30 mouse cellular contexts compared by ENCODE assay signal in genomic region chr9:31087466-31087865, GRCm38 (mm10). TPM values are rescaled to one million over a fixed set of nuclear protein-coding genes. Genes with fewer than 3 reads are reported as not detected.
DNase-seq lines count a peak whose midpoint lies in the region; ATAC-seq lines count a peak whose summit lies in the region.
"Had no signal": no experiment of that assay in that cellular context is flagged by ENCODE, and none has a peak within 500 bp of the region (broad histone marks: within the 10 kb centered on the region; RNA-seq: fewer than 3 reads in every experiment).

No protein-coding gene starts in this region.

- ATAC-seq in forebrain, embryonic 13.5 days: peak; percentile 43
- ATAC-seq in forebrain, embryonic 11.5 days (replicated peaks; ENCODE audit: low FRiP score): no peak
- 0 out of 2 replicates have a peak, but pooled peaks have one; percentile 12 for ATAC-seq in midbrain, embryonic 13.5 days
- no peak for ATAC-seq in midbrain, embryonic 16.5 days
- ATAC-seq in forebrain, embryonic 14.5 days: peak; percentile 55
- ATAC-seq: inflammation-experienced regulatory T-cells, adult 6 months; Patski had no signal

- H3K27me3 ChIP-seq in forebrain, embryonic 13.5 days: 0 out of 2 replicates have a peak, but pooled peaks cover 6% of the 10 kb centered on the region
- H3K27me3 ChIP-seq in forebrain, embryonic 11.5 days (ENCODE audit: control insufficient read depth, insufficient read depth, low read length): no peaks in the 10 kb centered on the region
- H3K27me3 ChIP-seq in midbrain, embryonic 13.5 days: 0 out of 2 replicates have a peak, but pooled peaks cover 5% of the 10 kb centered on the region
- no peaks in the 10 kb centered on the region for H3K27me3 ChIP-seq in midbrain, embryonic 16.5 days (ENCODE audit: control insufficient read depth, insufficient read depth, low read depth, low read length)
- H3K27me3 ChIP-seq in forebrain, embryonic 14.5 days (replicated peaks; ENCODE audit: control insufficient read depth, insufficient read depth, low read length): 0 out of 2 replicates have a peak, but pooled peaks cover 3% of the 10 kb centered on the region
- H3K27me3 ChIP-seq in limb, embryonic 10.5 days (ENCODE audit: low read depth, poor library complexity, severe bottlenecking): peaks cover 21% of the 10 kb centered on the region
- H3K27me3 ChIP-seq: stomach, embryonic 15.5 days had no signal

- peaks cover 5% of the 10 kb centered on the region; the same call in 1 of the 2 replicates for H3K4me1 ChIP-seq in forebrain, embryonic 13.5 days
- no peaks in the 10 kb centered on the region for H3K4me1 ChIP-seq in forebrain, embryonic 11.5 days (replicated peaks; ENCODE audit: control insufficient read depth, insufficient read depth, low read length)
- H3K4me1 ChIP-seq in midbrain, embryonic 13.5 days (replicated peaks): 0 out of 2 replicates have a peak, but pooled peaks cover 2% of the 10 kb centered on the region
- H3K4me1 ChIP-seq in midbrain, embryonic 16.5 days (ENCODE audit: control insufficient read depth, insufficient read depth, low read length): no peaks in the 10 kb centered on the region
- H3K4me1 ChIP-seq in forebrain, embryonic 14.5 days (ENCODE audit: control insufficient read depth, insufficient read depth, low read length): peaks cover 3% of the 10 kb centered on the region
- H3K4me1 ChIP-seq in limb, embryonic 10.5 days: peaks cover 4% of the 10 kb centered on the region; the same call in 1 of the 2 replicates
- H3K4me1 ChIP-seq: hindbrain, embryonic 15.5 days; midbrain, embryonic 10.5 days; neural tube, embryonic 12.5 days; stomach, embryonic 15.5 days had no signal

- 43% methylated on average over 4 of the region's 4 CpGs for WGBS in forebrain, embryonic 13.5 days
- WGBS in forebrain, embryonic 11.5 days: 74% methylated on average over 4 of the region's 4 CpGs
- 51% methylated on average over 4 of the region's 4 CpGs for WGBS in midbrain, embryonic 13.5 days
- WGBS in midbrain, embryonic 16.5 days: 46% methylated on average over 4 of the region's 4 CpGs
- WGBS in forebrain, embryonic 14.5 days: 21% methylated on average over 4 of the region's 4 CpGs
- 78% methylated on average over 4 of the region's 4 CpGs for WGBS in limb, embryonic 10.5 days

- no peak overlapping the region for H3K9ac ChIP-seq in forebrain, embryonic 13.5 days
- no peak overlapping the region for H3K9ac ChIP-seq in forebrain, embryonic 11.5 days (ENCODE audit: low read length)
- H3K9ac ChIP-seq in midbrain, embryonic 13.5 days (replicated peaks): no peak overlapping the region
- no peak overlapping the region for H3K9ac ChIP-seq in midbrain, embryonic 16.5 days (ENCODE audit: low read depth, low read length)
- no peak overlapping the region; the same call in 1 of the 2 replicates for H3K9ac ChIP-seq in forebrain, embryonic 14.5 days (ENCODE audit: low read length)
- H3K9ac ChIP-seq: hindbrain, embryonic 15.5 days; limb, embryonic 13.5 days; lung, embryonic 15.5 days; neural tube, embryonic 12.5 days; stomach, embryonic 15.5 days had no signal

- H3K27ac ChIP-seq in forebrain, embryonic 13.5 days: no peak overlapping the region
- H3K27ac ChIP-seq in forebrain, embryonic 11.5 days (ENCODE audit: low read depth, low read length): no peak overlapping the region
- no peak overlapping the region for H3K27ac ChIP-seq in midbrain, embryonic 13.5 days
- H3K27ac ChIP-seq in midbrain, embryonic 16.5 days (ENCODE audit: low read length): no peak overlapping the region
- H3K27ac ChIP-seq in forebrain, embryonic 14.5 days (ENCODE audit: low read depth, low read length): no peak overlapping the region
- H3K27ac ChIP-seq in limb, embryonic 10.5 days: no peak overlapping the region
- H3K27ac ChIP-seq: gastrocnemius, adult 2 months; heart, adult 2 months; hindbrain, embryonic 10.5 days; hindbrain, embryonic 15.5 days; kidney, postnatal 0 days; limb, embryonic 13.5 days; lung, embryonic 15.5 days; midbrain, embryonic 10.5 days; neural tube, embryonic 12.5 days; stomach, embryonic 15.5 days had no signal

- no peak overlapping the region for H3K4me2 ChIP-seq in forebrain, embryonic 13.5 days
- H3K4me2 ChIP-seq in forebrain, embryonic 11.5 days (ENCODE audit: low read depth, low read length, severe bottlenecking): no peak overlapping the region
- H3K4me2 ChIP-seq in midbrain, embryonic 13.5 days (replicated peaks): no peak overlapping the region
- no peak overlapping the region for H3K4me2 ChIP-seq in midbrain, embryonic 16.5 days (ENCODE audit: low read length)
- no peak overlapping the region for H3K4me2 ChIP-seq in forebrain, embryonic 14.5 days (ENCODE audit: low read length)
- H3K4me2 ChIP-seq: hindbrain, embryonic 15.5 days; limb, embryonic 13.5 days; liver, embryonic 11.5 days; lung, embryonic 15.5 days; neural tube, embryonic 12.5 days; stomach, embryonic 15.5 days had no signal

- no peak overlapping the region for H3K4me3 ChIP-seq in forebrain, embryonic 13.5 days
- H3K4me3 ChIP-seq in forebrain, embryonic 11.5 days (ENCODE audit: low read depth, low read length): no peak overlapping the region
- H3K4me3 ChIP-seq in midbrain, embryonic 13.5 days (replicated peaks): no peak overlapping the region
- H3K4me3 ChIP-seq in midbrain, embryonic 16.5 days (ENCODE audit: low read depth, low read length): no peak overlapping the region
- no peak overlapping the region for H3K4me3 ChIP-seq in forebrain, embryonic 14.5 days (ENCODE audit: low read depth, low read length)
- no peak overlapping the region for H3K4me3 ChIP-seq in limb, embryonic 10.5 days
- H3K4me3 ChIP-seq: gastrocnemius, adult 2 months; heart, adult 2 months; hindbrain, embryonic 10.5 days; hindbrain, embryonic 15.5 days; limb, embryonic 13.5 days; lung, embryonic 15.5 days; midbrain, embryonic 10.5 days; myocyte; neural tube, embryonic 12.5 days; stomach, embryonic 15.5 days had no signal

- H3K36me3 ChIP-seq in forebrain, embryonic 13.5 days (ENCODE audit: poor library complexity, severe bottlenecking): no peaks in the 10 kb centered on the region
- no peaks in the 10 kb centered on the region for H3K36me3 ChIP-seq in forebrain, embryonic 11.5 days (ENCODE audit: control insufficient read depth, insufficient read depth, low read length)
- H3K36me3 ChIP-seq in midbrain, embryonic 13.5 days: no peaks in the 10 kb centered on the region
- H3K36me3 ChIP-seq in midbrain, embryonic 16.5 days (ENCODE audit: control insufficient read depth, insufficient read depth, low read length): no peaks in the 10 kb centered on the region
- H3K36me3 ChIP-seq in forebrain, embryonic 14.5 days (ENCODE audit: control insufficient read depth, insufficient read depth, low read length): no peaks in the 10 kb centered on the region
- no peaks in the 10 kb centered on the region for H3K36me3 ChIP-seq in limb, embryonic 10.5 days
- H3K36me3 ChIP-seq: hindbrain, embryonic 10.5 days; hindbrain, embryonic 15.5 days; limb, embryonic 13.5 days; midbrain, embryonic 10.5 days; neural tube, embryonic 12.5 days; stomach, embryonic 15.5 days had no signal

- no peak for DNase-seq in forebrain, embryonic 11.5 days (ENCODE audit: low spot score)
- DNase-seq in forebrain, embryonic 14.5 days (ENCODE audit: low spot score): peak; percentile 53
- DNase-seq in limb, embryonic 10.5 days (ENCODE audit: low spot score): peak; percentile 23
- no peak for DNase-seq in adrenal gland, adult (ENCODE audit: inconsistent age in 2 of 2, low spot score in 1 of 2)
- DNase-seq: adrenal gland, postnatal 14 days; cerebellum, adult 11-12 months; cerebellum, postnatal 14 days; gastrocnemius, adult 2 months; heart, adult 2 months; heart, postnatal 14 days; kidney, adult 2 months; kidney, postnatal 4 days; right cerebral cortex, adult 18-20 months; thymus, adult 18-20 months; thymus, postnatal 36 days had no signal

- H3K9me3 ChIP-seq in forebrain, embryonic 13.5 days (replicated peaks): no peaks in the 10 kb centered on the region
- no peaks in the 10 kb centered on the region for H3K9me3 ChIP-seq in forebrain, embryonic 11.5 days (ENCODE audit: control insufficient read depth, low read length)
- H3K9me3 ChIP-seq in midbrain, embryonic 13.5 days: no peaks in the 10 kb centered on the region
- H3K9me3 ChIP-seq in midbrain, embryonic 16.5 days (replicated peaks; ENCODE audit: control insufficient read depth, low read length, poor library complexity, severe bottlenecking): no peaks in the 10 kb centered on the region
- H3K9me3 ChIP-seq in forebrain, embryonic 14.5 days (replicated peaks; ENCODE audit: control insufficient read depth, low read length): no peaks in the 10 kb centered on the region
- no peaks in the 10 kb centered on the region for H3K9me3 ChIP-seq in limb, embryonic 10.5 days (replicated peaks)
- H3K9me3 ChIP-seq: hindbrain, embryonic 10.5 days; hindbrain, embryonic 15.5 days; limb, embryonic 13.5 days; lung, embryonic 15.5 days; midbrain, embryonic 10.5 days; neural tube, embryonic 12.5 days; stomach, embryonic 15.5 days had no signal

RNA-seq across cellular contexts. Expression of gene St14, which starts 44.2 kb away (rescaled TPM):
- 0.09 and 0.21 TPM in 2 replicates for polyA plus RNA-seq in forebrain, embryonic 13.5 days (2015; fragmentation: Nextera tagmentation; extraction: Ambion mirVana)
- polyA plus RNA-seq in forebrain, embryonic 11.5 days (2014; fragmentation: Nextera tagmentation; extraction: Ambion mirVana): 2.7 and 3.7 TPM in 2 replicates
- 0.50 and 0.57 TPM in 2 replicates for polyA plus RNA-seq in midbrain, embryonic 13.5 days (2015; fragmentation: Nextera tagmentation; extraction: Ambion mirVana)
- polyA plus RNA-seq in midbrain, embryonic 16.5 days (2015; fragmentation: Nextera tagmentation; extraction: Ambion mirVana): 0.96 and 1.3 TPM in 2 replicates
- polyA plus RNA-seq in forebrain, embryonic 14.5 days (2014; fragmentation: Nextera tagmentation; extraction: Ambion mirVana): 0.18 and 0.27 TPM in 2 replicates
- 11.3 and 13.2 TPM in 2 replicates for polyA plus RNA-seq in limb, embryonic 10.5 days (2016; fragmentation: Nextera tagmentation; extraction: Ambion mirVana)
- polyA plus RNA-seq: Patski had no signal

RNA-seq across cellular contexts. Expression of gene Zbtb44, which starts 57.0 kb away (rescaled TPM):
- 4.4 and 5.1 TPM in 2 replicates for polyA plus RNA-seq in forebrain, embryonic 13.5 days (2015; fragmentation: Nextera tagmentation; extraction: Ambion mirVana)
- 5.8 and 6.8 TPM in 2 replicates for polyA plus RNA-seq in forebrain, embryonic 11.5 days (2014; fragmentation: Nextera tagmentation; extraction: Ambion mirVana)
- 4.4 and 5.5 TPM in 2 replicates for polyA plus RNA-seq in midbrain, embryonic 13.5 days (2015; fragmentation: Nextera tagmentation; extraction: Ambion mirVana)
- 3.6 and 4.1 TPM in 2 replicates for polyA plus RNA-seq in midbrain, embryonic 16.5 days (2015; fragmentation: Nextera tagmentation; extraction: Ambion mirVana)
- 3.1 and 4.6 TPM in 2 replicates for polyA plus RNA-seq in forebrain, embryonic 14.5 days (2014; fragmentation: Nextera tagmentation; extraction: Ambion mirVana)
- 4.8 and 5.6 TPM in 2 replicates for polyA plus RNA-seq in limb, embryonic 10.5 days (2016; fragmentation: Nextera tagmentation; extraction: Ambion mirVana)

Comparison
In these comparisons a context has a peak if more than half of its experiments do, and no peak if none do; other contexts are left out.
1. ATAC-seq: peak in forebrain, embryonic 13.5 days (single experiment), midbrain, embryonic 13.5 days (single experiment) and forebrain, embryonic 14.5 days (single experiment); none in forebrain, embryonic 11.5 days (single experiment) and midbrain, embryonic 16.5 days (single experiment).
2. DNase-seq: peak in forebrain, embryonic 14.5 days (single experiment) and limb, embryonic 10.5 days (single experiment); none in forebrain, embryonic 11.5 days (single experiment) and adrenal gland, adult (0 of 2).